Mouse (Mus musculus): ENCODE results near the gene Atrnl1. TPM values are rescaled to one million over a fixed set of nuclear protein-coding genes. Genes with fewer than 3 reads are reported as not detected.

Atrnl1 gene
- total RNA-seq, 2 experiments from 2014 or later = 10.4 to 10.9 TPM

DNA sequence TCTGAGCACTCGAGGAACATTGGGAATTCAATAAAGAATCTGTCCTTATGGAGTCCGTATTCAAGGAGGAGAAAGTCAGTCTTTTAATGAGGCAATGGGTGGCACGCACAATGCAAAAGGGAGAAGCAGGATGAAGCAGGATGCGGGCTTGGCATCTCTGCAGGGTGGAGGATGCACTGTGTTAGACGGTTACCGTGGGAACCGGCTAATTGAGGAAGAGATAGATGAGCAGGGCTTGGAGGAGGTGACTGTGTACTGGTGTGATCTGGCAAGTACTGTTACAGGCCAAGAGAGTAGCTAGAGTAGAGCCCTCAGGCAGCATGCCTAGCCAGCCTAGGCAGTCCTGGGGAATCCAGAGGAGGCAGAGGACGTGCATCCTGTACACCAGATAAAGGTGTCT is 330.7 kb downstream of the Atrnl1 start:
- intact Hi-C loops (cut with DNase I; ENCODE audit: low total_unique reads) = no loop called here
- DNase-seq = no peak

DNA sequence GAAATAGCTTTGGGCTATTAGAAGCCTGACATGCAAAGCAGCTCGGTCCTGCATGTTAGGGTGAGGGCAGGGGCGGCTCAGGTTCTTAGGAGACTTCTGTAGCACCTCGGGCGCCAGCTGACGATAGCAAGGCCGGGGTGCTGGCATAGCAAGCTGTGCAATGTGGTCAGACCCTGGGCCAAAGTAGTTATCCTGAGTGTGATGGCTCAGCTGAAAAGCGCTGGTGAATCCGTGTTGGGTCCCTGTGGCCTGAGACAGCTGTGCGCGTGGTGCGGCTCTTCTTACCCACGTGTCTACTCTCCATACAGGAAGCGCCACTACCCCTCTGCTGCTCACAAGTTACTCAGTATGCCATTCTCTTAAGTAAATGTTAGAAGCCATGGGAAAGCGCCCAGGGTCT is 331.4 kb downstream of the Atrnl1 start:
- intact Hi-C loops (cut with DNase I; ENCODE audit: low total_unique reads) = no loop called here
- DNase-seq = no peak

DNA sequence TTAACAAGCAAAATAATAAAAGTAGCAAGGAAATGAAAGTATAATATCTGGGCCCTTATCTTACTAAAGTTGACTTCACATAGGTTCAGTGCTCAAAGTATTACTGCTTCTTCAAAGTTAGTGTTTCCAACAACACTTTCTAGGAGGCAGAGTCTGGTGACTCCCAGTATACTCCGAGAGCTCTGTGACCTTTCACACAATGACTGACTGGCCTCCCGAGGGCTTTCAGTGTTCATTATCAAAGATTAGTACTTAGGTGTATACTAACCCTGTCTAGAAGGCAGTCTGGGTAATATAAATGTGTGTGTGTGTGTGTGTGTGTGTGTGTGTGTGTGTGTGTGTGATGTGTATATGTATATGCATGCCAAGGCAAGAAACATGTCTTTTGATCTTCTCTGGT is 332.5 kb downstream of the Atrnl1 start:
- intact Hi-C loops (cut with DNase I; ENCODE audit: low total_unique reads) = no loop called here
- DNase-seq = no peak

DNA sequence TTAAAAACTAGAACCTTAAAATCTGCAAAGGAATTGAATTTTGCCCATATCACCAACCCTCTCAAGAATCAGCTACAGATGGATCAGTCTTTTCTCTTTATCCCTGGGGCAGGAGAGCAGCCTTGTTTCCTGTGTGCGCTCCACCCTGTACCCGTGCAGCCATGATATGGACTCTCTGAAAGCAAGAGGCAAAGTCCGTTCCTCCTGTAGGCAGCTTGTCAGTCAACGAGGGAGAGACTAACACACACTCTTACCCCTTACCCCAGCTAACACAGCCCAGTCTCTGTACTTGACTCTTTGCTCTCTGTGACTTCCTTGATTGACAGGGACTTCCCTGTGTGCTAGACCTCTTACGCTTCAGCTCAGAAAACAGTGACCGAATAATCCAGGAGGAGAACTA is 333.8 kb downstream of the Atrnl1 start:
- intact Hi-C loops (cut with DNase I; ENCODE audit: low total_unique reads) = no loop called here
- no peak for DNase-seq

DNA sequence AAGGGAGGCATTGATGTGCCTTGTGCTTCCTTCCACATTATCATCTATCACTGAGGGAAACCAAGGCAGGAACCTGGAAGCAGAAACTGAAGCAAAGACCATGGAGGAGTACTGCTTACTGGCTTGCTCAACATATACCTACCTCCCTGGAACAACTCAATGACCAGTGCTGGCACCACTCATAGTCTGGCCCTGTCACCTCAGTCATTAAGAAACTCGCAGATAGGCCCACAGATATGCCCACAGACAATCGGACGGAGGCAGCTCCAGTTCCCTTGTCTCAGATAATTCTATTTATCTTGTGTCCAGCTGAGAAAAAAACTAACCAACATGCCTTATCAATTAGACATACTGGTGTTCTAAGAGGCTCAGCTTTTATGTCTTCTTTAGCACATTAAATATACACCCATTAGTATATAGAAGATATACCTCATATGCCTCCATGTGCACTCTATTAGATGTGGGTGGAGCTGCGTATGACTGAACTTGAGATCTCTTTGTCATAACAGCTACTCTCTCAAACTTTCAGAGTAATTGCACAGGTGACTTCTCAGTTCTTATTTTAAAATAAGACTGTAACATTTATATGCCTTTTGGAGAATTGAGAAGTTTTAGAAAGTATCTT is 334.9 kb downstream of the Atrnl1 start:
- DNase-seq = no peak
- intact Hi-C loops (cut with DNase I; ENCODE audit: low total_unique reads) = no loop called here

DNA sequence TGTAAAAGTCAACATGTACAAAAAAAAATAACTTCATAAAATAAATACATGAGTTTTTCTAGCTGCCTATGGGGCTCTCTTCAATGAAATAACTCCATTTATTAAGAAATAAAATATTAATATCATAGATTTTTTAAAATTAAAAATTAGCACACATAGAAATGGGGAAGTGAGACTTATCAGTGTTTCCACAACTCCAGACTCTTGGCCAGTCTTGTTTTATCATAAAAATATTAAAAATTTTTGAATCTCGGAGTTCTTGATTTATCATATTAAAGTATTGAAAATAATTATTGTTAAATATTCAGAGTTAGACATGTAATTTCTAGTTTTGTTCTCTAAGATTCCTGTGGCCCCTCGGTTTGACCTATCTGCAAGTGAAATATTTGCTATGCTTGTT is 337.7 kb downstream of the Atrnl1 start:
- no peak for DNase-seq
- intact Hi-C loops (cut with DNase I; ENCODE audit: low total_unique reads) = no loop called here

DNA sequence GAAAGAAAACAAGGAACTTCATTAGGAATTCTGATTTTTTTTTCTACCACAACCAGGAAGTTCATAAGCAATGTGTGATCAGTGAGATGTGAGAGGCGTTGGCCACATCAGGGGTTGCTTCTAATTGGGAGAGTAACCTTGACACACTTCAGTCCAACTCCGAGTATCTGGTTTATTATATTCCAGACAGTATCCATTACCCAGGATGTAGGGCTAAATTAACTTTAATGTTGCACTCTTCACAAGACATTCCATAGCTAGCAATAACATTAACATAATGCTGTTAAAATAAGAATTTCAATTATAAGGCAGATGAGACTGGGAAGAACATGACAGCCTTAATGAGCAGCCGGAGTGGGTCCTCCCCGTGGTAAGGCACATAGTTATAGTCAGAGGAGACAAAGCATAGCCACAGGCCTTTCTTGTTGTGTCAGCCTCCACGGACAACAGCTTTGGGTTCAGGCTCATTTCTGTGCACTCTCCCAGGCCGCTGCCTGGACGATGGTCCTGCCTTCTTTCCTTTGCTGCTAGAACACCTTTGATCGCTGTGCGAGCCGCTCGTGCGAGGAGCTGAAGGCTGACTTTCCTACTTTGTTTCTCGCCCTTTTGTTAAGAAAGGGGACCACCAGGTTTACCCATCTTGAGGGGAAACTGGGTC is 338.6 kb downstream of the Atrnl1 start:
- DNase-seq = no peak

DNA sequence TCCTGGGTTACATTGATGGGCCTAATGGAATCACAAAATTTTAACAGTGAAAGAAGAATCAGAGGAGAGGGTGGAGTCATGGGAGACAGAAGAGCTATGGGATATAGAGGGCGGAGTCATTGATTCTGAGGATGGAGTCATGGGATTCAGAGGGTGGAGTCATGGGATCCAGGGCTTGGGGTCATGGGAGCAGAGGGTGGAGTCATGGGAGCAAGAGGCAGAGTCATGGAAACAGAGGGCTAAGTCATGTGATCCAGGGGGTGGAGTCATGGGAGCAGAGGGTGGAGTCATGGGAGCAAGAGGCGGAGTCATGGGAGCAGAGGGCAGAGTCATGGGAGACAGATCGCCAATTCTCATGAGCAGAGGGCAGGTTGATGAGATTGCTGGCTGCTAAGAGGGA is 343.3 kb downstream of the Atrnl1 start:
- intact Hi-C loops (cut with DNase I; ENCODE audit: low total_unique reads) = no loop called here
- no peak for DNase-seq

More for the DNA sequence above, 338.6 kb downstream of the Atrnl1 start:
- intact Hi-C loops (cut with DNase I; ENCODE audit: low total_unique reads) = no loop called here

DNA sequence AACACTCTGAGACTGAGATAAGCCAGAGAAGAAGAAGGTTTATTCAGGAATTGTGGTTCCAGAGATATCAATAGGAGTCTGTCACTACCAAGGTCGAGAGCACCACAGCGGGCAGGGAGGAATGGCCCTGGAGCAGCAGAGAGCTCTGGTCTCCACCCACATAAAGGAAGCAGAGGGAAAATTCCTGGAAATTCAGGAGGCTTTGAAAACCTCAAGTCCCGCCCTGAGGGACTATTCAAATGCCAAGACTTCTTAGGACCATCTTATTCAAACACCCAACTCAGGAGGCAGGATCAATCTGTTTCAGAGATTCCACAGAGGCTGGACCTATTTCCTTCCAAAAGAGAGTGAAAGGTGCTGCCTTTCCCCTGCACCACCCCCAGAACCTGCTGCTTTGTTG is 345.6 kb downstream of the Atrnl1 start:
- no peak for DNase-seq
- intact Hi-C loops (cut with DNase I; ENCODE audit: low total_unique reads) = no loop called here

DNA sequence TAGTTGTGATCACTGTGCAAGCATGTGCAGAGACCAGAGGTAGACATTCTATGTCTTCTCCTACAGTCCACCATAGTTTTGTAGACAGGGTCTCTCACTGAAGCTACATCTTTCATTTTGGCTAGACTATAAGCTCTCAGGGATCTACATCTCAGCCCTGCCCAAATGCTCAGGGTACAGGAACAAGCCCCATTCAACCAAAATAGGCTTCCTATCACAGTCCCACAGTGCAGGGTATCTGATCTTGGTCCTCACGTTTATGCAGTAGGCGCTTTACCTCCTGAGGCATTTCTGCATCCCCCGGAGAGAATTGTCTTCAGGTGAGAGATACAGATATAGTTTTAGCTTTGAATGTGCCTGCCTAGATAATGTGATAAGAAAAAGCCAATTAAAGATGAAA is 346.5 kb downstream of the Atrnl1 start:
- intact Hi-C loops (cut with DNase I; ENCODE audit: low total_unique reads) = no loop called here
- no peak for DNase-seq

DNA sequence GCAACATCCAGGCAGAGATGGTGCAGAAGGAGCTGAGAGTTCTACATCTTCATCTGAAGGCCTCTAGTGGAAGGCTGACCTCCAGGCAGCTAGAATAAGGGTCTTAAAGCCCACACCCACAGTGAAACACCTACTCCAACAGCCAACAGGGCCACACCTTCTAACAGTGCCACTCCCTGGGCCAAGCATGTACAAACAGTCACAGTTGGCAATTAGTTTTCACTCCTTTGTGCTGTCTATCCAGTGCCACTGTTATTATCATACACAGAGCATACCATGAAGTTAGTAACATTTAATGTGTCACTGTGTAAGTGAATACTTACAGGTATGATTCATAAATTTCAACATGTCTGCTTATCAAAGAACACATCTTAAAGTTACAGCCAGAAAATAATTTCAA is 347.3 kb downstream of the Atrnl1 start:
- no peak for DNase-seq
- intact Hi-C loops (cut with DNase I; ENCODE audit: low total_unique reads) = no loop called here

DNA sequence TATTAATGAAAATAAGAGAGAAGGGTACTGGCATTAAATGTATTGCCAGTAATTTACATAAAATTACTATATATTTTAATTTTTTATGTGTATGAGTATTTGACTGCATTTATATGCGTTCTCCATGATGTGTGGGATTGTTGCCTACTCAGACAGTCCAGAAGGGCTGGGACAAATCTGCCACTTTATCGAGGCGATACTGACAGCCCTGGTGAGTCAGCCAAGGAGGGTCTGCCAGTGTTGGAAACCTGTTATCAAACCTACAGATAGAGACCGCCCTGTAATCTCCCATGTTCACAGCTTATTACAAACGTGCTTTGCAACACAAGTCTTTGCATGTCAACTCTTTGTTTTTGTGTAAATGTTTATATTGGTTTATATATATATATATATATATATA is 347.9 kb downstream of the Atrnl1 start:
- intact Hi-C loops (cut with DNase I; ENCODE audit: low total_unique reads) = no loop called here
- DNase-seq = no peak

DNA sequence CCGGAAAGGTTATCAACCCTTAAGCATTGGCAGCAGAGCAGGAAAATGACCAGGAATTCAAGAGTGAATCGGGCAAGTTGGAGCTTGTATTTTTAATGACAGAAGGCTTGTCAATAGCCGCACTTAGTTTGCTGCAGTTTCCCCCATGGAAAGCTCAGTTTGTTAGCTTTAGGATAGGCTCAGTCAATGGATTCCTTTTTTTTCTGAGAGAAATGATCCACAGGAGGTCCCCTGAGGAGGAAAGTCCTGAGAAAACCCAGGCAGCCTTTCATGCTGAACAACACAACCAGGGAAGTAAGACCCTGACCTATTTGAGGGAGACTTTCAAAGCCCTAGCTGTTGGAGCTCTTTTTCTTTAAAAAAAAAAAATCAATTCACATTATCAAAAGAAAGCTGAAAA is 350.5 kb downstream of the Atrnl1 start:
- DNase-seq = no peak
- intact Hi-C loops (cut with DNase I; ENCODE audit: low total_unique reads) = no loop called here

DNA sequence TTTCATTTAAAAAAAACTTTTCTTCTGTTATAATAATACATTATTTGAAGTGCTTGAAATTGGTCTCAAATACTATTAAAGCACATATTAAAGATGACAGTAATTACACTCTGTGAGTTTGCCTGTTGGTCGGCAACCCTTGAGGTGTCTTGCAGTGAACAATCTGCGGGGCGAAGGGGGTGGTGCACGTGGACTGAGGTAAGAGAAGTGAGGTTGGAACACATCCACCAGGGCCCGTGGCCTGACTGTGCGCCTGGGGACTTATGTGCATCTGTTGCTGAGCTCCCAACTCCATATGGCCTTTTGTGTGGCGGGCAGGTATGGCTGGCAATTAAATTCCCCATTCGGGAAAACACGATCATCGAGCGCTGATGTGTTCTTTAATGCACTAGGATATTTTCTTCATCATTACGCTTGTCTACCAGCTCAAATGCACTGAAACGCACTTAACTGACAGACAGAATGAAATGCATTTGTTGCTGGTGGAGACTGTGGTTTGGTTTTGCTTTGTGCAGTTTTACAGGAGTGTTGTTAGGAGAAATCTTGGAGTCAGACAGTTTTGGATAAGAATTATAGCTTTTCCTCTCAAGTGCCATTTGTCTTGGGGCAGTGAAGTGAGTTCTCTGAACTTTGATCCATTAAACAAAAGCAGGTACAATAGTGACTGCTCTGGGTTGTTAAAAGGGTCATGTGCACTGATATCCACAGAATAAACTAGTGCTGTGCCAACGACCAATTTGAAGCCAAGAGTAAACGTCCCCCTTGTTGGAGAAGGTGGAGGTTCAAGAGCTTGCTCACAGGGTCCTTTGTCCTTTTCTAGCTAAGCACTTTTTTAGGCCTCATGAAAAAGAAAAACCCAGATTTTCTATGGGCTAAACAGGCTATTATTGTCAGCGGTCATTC is 351.2 kb downstream of the Atrnl1 start:
- intact Hi-C loops (cut with DNase I; ENCODE audit: low total_unique reads) = no loop called here
- no peak for DNase-seq

DNA sequence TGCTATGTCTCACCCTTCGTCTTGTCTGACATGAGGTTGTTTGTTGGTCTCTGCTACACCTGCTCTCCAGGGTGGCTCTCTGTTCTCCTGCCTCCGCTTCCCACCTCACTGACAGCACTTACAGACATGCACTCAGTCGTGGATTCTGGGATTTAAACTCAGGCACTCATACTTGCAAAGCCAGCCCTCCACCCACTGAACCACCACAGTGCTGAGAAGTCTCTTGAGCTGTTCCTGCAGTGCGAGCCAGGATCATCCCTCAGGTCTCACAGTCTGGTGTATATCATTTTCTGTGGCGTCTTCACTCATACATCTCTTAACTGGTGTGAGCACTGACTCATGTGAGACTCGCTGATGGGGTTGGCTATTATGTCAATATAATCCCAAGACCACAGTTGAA is 353.0 kb downstream of the Atrnl1 start:
- no peak for DNase-seq
- intact Hi-C loops (cut with DNase I; ENCODE audit: low total_unique reads) = no loop called here

DNA sequence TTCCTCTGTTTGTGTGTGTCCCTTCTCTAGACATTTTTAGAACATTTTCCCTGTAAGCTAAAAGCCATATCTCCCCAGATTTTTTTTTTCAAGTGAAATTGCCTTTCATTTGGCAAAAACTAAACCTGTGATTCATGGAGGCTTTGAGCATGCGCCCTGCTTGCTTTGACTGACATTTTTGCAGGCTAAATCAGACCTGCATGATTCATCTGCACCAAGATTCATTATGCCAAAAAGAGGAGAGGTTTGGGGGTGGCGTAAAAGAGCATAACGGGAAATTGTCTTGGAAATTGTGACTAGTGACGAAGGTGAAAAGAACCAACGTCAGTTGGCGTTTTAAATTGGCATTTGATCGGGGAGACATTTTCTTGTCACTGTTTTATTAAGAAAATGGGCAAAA is 358.9 kb downstream of the Atrnl1 start:
- intact Hi-C loops (cut with DNase I; ENCODE audit: low total_unique reads) = no loop called here
- no peak for DNase-seq

DNA sequence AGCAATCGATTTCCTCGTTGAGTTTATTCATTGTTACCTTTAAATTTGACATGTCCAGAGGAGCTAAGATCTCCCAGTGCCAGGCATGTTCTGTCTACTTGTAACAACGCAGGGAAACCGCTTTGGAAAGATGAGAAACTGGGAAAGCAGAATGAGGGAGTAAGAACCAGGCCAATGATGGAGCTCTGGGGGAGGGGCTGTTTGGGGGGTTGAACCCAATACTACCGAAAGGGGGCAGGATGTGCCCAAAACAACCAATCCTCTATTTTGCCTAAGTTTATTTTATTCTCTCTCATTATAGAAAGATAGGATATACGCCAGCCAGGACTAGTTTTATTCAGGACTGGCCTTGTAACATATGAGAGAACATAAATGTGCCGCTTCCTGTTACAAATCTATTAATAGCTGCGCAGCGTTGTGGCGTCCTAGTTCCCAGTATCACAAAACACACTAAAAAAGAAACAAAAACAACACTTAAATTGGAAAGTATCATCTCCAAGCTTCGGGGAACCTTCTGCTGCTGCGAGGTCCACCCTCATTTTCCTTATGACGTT is 359.6 kb downstream of the Atrnl1 start:
- DNase-seq = no peak
- intact Hi-C loops (cut with DNase I; ENCODE audit: low total_unique reads) = no loop called here

DNA sequence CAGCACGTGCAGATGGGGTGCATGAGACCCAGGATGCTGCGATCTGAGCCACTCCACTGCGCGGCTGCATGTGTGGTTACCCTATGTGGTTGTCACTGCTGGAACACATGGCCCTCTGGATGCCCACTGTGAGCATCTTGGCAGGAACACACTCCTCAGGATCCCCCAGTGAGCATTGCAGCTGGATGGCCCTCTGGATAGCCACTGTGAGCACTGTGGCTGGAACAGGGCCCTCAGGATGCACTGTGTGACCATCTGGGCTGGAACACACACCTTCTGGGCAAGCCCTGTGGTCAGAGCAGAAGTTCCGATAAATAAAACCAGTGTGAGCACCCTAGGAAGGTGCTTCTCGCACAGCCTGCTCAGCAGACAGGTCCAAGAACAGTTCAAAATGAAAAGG is 364.4 kb downstream of the Atrnl1 start:
- intact Hi-C loops (cut with DNase I; ENCODE audit: low total_unique reads) = no loop called here
- no peak for DNase-seq

DNA sequence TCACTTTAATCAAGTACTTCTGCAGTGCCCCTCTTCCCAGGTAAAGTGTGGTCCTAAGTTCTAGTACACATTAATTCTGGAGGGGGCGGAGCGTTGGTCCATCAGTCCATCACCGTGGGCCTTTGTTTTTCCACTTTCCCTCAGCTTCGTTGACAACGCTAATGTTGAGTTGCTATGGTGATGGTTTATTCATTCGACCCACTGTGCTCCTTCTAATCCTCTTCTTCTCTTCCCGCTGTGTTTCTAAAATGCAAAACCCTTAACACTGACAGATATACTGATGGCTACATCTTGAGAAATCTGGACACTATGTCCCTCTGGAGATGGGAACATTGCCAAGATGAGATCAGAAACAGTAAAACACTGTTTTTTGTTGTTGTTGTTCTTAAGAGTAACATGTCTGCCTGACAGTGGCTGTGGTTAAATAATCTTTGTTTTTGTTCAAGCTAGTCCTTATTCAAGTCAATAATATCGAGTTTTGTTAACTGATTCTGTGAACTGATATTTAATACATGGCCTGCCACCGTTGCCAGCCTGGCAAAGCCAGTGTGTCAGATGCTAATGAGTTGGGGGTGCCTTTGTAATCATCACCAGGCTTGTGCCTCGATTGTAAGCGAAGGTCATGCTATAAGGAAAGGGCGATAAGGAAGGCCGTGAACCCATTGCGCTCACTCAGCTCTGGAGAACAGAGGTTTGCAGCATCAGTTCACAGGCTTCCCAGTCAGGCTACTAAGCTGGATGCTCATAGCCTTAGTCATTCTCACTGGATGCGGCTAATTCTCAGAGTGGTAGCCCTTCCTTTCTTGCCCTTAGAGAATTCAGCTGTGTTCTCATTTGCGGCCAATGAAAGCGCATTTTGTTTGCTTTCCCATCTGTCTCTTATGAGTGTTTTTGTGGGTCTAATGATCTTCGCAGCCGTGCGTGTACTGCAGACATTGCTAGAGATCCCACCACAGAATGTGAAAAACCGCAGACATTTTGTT is 375.4 kb downstream of the Atrnl1 start:
- intact Hi-C loops (cut with DNase I; ENCODE audit: low total_unique reads) = no loop called here
- no peak for DNase-seq

Measured in gastrocnemius, postnatal 14 days (tissue).